Mouse (Mus musculus) left cerebral cortex, adult 8-10 months (tissue): Measurements from ENCODE around the gene Aff3. TPM values are rescaled to one million over a fixed set of nuclear protein-coding genes. Genes with fewer than 3 reads are reported as not detected.

ENCODE experiments used
- DNase-seq, 2 experiments: peaks; one replicate each; pipeline ENCODE4 v3.0.0; 2022; ENCODE audit warnings: low spot score in 2 of 2
- total RNA-seq, 4 experiments: library from RNA; stranded (reverse); gene quantifications; 2 replicates each; pipeline ENCODE4 v1.2.4; 2022

Gene Aff3
- total RNA-seq, 4 experiments from 2014 or later = 96.9 to 118 (median 107) TPM

DNA sequence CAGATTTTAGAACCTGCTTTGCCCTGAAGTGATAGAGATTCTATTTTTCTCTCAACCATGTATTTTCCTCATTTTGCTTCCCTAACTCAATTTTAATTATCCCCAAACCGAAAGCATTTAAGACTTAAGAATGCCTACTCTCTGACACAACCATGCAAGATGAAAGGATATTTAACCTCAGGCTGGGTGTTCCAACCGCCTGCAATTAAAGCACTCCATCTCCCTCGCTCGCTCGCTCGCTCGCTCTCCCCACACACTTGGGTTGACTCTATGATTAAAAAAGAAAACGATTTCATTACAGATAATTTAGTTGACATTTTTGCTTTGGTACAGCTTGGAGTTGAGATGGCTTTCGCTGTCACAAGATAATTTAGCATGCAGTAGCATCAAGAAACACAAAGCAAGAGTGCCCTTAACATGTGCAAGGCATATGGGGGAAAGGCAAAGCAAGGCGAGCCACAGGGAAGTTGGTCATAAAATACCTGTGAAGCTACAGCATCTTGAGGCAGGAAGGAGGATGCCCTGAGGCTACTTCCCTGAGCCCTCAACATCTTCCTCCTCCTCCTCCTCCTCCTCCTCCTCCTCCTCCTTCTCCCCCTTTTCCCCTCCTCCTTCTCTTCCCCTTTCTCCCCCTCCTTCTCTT, 167.7 kb downstream of the Aff3 start:
- no peak for DNase-seq

DNA sequence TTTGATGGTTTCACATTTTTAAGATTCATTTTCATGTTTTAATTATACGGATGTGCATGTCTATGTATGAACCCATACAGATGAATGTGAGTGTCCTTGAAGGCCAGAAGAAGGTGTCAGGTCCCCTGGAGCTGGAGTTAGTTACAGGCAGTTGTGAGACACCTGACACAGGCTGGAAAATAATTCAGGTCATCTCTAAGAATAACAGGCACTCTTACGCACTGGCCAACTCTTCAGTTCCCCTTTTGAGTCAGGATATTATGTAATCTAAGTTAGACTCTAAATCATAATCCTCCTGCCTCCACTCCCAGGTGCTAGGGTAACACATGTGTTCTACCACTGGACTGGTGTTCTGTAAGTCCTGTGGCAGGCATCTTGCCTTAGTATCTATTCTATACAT, 169.5 kb downstream of the Aff3 start:
- DNase-seq = no peak

DNA sequence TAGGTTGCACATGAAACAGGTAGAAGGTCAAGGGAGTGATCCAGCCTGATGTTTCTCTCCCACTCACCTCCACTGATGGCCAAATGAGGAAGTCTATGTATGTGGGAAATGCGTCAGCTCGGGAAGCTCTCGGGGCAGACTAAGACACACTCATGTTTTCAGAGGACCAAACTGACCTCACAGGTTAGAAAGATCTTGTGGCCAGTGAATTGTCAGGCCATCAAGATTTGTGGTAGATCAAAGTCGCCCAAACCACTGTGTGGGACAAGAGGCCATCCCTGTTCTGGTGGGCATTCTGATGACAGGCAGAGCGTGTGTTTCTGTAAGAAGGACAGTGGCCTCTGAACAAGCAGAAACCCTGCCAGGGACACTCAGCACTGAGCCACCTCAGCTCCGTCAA, 175.0 kb downstream of the Aff3 start:
- DNase-seq = no peak

DNA sequence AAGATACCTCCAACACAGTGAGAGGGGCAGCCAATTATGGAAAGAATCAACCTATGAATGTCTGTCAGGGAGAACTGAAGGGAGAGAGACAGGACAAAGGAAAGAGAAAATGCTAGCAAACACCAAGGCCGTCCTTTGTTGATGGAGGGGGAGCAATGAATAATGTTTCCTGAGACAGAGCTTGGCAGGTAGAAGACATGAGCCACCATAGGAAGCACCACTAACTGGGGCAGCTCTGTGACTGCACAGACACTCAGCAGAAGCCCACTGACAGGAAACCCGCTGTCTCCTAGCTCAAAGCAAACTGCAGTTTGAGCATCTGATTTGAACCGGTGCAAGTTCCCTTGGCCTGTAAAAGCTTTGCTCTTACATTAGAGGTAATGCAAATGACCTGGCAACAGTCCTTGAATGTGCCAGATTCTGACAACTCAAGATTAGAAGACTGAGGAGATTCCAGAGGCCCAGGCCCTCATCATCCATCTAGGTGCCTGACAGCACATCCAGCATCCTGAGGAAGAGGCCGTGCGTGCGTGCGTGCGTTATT, 176.0 kb downstream of the Aff3 start:
- no peak for DNase-seq

DNA sequence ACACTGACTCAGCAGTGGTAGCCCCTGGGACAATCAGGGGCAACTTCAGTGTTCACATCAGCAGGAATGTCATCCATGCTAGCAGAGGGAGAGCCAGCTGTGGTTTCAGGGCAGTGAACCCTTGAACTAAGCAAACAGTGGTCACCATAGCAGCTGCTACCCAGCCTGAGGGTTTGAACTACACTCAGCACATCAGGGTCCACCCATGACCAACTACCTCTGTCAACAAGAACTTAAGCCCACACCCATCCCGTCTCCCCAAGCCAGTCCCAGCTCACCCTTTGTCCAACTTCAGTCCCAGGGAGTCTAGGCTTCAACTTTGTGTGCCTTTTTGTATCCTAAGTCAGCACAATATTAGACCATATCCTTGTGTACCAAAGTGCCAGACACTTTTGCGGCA, 176.9 kb downstream of the Aff3 start:
- DNase-seq = no peak

DNA sequence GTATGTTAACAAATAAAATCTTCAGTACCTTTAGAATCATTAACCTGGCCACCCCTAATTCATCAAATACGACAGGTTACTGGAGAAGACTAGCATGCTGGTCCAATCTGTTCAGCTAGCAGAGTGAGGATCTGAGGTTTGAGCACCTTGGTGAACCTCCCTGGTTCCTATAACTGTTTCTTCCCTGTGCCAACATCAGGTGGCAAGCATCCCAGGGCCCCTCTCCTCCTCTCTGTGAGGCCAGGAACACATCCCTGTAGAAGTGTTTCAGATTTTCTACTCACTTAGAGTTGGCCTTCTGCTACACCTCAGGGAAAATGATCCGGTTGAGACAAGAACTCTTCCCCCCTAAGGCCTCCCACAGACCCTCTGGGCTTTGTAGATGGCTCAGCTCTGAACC, 181.6 kb downstream of the Aff3 start:
- no peak for DNase-seq

DNA sequence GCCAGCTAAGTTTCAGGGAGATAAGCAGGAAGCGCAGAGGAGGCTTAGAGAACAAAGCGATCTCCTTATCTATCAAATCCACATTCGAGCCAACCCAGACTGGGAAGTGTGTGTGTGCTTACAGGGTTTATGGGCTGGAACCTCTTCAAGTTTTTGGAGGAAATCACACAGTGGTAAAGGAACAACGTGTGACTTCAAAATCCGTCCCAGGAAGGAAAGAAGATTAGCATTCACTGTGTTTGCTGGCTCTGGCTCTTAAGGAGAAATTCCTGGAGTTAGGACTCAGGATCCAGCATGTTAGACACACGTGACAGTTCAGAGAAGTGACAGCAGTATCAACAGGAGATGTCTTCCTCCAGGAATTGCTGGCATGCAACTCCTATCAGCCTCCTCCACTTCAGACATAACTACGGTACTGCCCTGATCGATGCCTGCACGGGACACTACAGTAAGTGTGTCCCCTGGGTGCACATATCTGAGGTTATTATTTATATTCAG, 186.5 kb downstream of the Aff3 start:
- no peak for DNase-seq

DNA sequence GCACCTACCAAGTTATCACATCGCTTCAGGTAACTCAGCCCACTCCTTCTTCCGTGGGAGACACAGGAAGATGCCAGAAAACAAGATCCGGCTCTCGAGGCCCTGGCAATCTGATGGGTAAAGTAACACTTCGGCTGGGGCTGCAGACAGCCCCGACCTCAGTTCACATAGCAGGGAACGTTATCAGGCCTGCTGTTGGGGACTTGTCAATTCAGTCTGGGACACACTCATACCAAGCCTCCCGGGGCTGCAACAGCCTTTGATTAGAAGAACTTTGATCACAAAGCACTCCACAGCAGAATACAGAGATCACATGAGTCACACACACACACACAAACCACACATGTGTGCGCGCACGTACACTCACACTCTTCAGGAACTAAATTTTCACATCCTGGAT, 193.9 kb downstream of the Aff3 start:
- DNase-seq = no peak

DNA sequence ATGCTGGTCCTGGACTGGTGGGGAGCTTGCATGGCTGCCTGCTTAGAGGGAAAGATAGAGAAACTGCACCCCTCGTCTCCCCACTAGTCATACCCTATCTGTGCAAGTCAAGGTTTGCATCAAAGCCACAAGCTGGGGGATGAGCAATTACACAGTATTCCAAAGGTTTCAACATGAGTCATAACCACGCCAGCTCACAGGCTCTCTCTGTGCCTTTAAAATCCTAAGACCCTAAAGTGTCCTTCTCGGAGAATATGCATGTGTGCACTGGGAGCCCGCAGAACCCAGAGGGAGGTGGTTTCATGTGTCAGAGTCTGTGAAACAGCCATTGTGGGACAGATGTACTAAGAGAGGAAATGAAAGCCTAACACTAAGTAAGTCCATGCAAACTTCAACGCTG, 194.6 kb downstream of the Aff3 start:
- no peak for DNase-seq

DNA sequence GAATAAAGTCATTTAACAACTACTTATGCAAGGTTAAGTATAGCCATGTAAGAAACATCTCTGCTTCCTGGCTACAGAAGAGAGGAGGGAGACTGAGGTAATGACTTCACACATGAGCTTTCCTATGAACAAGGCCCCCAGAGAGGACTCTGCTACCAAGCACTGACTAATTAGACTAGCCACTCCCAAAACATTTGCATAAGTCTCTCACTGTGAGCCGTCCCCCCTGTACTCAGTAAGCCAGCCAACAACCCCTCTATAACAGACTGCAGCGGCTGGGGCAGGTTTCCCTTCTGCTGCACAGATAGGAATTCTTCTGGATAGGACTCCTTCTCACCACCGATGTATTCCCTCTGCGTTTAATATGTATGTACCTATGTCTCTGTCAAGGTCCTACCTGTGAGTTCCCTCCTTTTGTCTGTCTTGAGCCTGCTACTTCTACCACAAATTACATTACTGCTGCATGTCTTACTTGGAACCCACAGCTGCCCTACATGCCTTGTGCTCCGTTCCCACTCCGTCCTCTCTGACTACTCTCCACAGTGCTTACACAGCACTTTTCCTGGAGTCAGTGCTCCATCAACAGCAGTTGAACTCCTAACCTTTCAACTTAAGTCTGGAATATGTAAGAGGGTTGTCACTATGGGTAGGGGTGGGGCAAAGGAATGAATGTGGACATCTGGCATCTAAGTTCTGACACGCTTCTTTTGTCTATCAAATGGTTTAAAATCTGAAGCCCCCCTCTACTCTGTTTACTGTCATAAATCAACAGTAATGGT, 197.3 kb downstream of the Aff3 start:
- no peak for DNase-seq

DNA sequence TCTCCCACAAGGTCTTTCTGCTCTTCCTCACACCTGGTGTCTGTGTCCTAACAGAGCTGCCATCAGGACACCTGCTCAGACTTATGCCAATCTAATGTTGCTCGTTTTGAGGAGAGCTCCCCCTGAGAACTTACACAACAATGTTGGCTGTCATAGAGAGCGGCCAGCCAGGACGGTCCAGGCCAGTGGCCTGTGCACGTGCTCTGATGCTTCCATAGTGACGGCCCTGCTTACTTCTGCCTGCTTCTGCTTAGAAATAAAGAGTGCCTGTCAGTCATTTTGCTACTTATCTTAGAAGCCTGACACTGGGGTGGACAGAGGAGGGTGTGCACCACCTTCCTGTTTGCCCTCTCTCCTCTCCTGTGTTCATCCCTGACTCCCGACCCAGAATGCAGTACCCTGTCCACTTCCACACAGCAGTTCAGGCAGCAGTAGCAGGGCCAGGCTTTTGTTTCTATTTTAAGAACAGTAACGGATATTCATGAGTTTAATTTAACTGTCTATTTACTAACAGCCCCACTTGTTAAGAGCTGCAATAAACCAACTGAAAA, 208.0 kb downstream of the Aff3 start:
- DNase-seq = no peak

DNA sequence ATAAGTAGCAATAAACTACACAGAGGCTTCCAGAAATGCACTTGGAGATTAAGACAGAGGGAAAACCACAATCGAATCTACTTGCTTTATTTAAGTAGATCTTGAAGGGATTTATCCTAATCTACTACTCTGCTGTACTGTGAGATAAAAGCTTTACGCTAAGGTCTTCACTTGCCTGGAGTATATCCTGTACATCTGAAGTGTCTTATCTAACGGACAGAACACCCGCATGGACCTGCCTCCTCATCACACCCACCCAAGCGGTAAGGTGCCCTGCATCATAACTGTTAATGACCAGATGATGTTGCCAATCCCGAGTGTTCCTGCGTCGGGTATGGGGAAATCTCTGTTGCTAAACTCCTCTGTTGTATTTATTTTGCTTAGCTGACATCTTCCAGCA, 209.8 kb downstream of the Aff3 start:
- DNase-seq = no peak

DNA sequence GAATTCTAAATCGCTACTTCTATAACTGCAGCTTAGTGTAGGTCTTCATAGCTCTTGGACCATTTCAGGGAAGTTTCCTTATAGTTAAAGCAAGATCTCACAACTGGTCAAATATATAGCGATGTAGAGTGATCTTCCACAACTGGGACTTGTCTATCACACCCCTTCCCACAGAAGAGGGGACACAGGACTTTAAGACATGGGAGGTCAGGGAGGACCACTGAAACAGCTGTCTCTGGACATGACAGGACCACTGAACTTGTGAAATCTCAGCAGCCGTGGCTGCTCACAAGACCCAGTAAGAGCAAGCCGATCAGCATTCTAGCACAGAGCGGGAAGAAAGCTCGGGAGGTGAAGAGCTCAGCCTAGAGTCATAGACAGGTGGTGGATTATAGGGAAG, 213.4 kb downstream of the Aff3 start:
- no peak for DNase-seq

DNA sequence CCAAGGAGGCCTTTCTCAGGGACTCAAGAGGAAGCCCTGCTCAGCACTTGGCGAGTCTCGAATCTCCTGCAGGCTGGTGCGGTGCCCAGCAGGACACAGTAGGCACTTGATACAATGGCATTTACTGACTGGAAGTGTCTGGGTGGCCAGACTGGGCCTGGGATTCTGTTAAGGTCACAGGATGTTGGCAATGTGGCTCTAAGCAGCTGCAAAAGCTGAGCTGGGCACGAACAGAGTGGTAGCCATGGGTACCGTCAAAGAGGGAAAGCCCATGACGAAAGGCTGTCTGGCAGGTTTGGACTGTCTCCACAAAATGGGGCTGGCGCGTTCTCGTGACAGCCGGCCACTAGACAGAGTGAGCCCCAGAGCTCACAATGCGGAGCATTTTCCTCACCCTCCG, 214.1 kb downstream of the Aff3 start:
- DNase-seq = peak in 1 of 2 experiments; percentile 81

DNA sequence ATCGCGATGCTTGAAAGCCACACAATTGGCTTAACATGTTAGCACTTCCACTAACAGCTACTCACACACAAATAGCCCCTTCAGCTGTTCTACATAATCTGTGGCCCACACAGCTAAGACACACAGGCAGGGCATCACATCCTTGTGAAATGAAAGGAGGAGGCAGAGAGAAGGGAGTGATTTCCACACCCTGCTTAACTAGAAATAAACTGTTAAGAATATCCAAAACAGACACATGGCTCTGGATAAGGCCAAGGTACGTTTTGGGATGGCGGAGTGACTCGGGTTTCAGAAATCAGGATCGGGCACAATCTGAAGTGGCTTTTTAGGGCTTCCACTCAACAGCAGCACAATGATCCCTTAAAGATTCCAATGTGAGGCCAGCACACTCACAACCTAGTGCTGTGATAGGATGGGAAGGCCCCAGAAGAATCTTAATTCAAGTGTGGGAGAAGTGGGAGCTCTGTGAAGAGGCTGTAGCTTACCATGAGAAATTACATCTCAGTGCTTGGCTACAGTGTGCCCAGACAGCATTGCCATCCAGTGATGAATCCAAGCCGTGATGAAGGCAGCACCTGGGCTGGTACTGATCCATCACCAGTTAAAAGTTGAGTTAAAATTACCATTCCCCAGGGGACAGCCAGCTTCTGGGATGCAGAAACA, 214.8 kb downstream of the Aff3 start:
- no peak for DNase-seq

DNA sequence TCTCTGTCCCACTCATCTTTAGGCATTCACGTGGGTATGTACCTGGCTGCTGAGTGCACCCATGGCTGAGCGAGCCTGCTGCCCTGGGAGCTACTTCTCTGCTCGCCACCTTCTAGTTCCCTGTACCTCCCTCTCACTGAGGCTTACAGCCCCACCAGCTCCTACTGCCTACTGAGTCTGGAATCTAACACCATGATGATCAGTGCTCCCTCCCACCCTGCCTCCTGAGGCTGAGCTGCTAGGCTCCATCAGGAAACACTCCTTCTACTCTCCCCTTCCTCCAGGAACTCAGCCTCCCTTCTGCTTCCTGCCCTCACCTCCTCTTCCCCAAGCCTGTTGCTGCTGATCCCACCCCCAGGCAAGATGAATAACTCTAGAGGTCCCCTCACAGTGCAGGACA, 215.9 kb downstream of the Aff3 start:
- no peak for DNase-seq

DNA sequence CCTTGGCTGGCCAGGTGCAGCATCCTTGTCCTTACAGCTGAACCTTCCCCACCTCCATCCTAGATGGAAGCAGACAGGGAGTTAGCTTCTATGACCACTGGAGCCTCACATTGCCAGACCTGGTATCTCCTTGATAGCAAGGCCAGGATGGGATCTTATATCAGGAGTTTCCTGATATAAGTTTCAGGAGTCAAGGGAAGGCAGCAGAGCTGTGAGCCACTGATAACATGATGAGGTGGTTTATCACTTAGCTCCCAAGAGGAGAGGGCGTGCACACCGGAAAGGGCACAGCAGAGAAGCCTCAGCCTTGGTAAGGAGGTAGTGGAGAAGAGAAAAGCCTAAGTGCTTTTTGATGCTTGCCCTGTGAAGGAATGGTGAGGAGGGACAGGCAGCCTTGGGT, 217.2 kb downstream of the Aff3 start:
- no peak for DNase-seq

DNA sequence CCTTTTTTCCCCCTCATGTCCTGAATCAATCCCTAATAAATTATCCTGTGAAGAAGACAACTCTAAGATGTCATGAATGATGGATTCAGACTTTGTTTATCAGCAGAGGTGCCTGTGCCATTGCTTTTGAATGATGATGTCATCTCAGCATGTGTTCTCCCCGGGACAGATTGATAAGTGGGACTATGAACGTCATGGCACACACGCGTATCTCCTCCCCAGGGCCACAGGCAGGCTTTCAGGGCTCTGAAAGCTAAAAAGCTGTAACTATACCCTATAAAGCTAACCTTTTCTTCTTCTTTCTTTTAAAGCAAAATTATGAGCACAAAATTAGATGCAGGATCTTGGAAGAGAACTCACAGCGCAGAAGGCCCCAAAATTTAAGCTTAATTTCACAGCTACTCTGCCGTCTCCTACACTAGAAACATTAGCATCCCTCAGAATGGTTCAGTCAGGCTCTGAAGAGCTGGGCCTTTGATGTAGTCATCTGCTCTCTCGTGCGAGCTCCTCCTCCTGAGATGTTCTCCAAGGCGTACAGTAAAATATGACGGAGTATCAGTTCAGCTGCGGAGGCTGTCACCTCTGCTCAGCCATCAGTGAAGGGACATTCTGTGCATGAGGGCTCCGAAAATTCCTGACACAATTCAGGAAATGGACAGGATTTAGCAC, 218.5 kb downstream of the Aff3 start:
- no peak for DNase-seq

DNA sequence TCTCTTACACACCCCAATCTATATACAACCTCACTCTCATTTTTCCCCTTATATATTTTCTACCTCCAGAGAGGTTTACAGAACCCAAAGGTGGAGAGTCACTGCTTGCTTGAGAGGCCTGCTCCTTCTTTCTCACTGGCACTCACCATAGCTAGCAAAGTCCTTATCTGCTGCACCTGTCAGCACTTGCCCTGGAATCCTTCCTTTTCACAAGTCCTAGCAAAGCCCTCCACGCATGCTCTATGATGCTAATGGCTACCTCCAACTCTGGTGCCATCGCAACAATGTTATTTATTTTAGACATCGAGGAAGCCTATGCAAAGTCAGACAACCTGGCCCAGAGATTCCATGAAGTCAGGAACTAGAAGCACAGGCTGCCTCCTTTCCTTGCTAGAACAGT, 221.9 kb downstream of the Aff3 start:
- DNase-seq = no peak

DNA sequence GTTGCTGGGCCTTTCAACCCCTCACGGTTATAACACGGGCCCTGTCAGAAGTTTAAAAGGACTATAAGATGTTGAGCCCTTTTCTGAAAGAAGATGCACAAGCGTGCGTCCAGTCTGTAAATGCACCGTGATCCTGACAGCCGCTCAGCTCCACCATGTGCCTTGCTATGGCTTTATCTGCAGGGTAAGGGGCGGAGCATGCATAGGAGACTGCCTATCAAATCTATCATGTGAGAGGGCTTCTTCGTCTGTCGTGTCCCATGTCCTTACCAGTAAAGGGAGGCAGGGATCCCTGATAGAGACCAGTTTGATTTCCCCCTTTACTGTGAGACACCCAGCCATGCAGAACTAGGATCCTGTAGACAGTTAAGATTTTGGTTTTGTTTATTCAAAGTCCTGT, 222.3 kb downstream of the Aff3 start:
- DNase-seq = no peak

DNA sequence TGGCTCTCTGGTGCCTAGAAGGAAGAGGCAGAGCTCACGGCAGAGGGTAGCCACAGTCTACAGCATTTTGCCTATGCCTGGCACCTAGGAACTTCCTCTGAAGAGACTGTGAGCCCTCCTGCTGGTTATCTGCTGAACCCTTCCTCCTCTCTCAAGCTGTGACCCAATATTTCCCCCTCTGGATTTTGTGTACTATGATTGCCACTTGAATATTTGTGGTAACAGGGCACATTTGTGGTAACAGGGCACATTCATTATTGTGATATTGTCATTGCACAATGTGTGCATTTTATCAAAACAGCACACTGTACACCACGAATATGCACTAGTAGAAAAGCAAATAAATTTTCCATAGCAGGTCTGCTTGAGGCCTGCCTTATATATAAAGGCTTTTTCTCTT, 223.0 kb downstream of the Aff3 start:
- DNase-seq = no peak

DNA sequence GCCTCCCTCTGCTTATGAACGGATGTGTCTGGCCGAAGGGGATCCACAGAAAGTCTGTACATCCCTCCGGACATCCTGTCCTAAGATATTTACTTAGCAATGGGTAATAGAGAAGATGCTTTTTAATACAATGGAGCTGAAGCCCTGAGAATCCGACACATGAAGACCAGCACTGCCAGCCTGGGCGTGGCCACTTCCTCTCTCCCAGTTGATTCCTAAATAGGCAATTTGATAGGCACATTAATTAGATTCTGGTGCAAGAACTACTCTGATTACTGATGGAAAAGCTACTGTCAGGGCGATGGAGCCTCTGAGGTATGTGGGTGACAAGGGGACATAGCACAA, 224.3 kb downstream of the Aff3 start:
- DNase-seq = no peak
